Mouse (Mus musculus) hindbrain, postnatal 0 days (tissue): ENCODE data around the gene Klk1b24. TPM values are rescaled to one million over a fixed set of nuclear protein-coding genes. Genes with fewer than 3 reads are reported as not detected.

Source experiments
- ATAC-seq: fragments of 200-750 bp; cut with Nextera tagmentation; 2 replicates; pipeline ENCODE4 v1.8.0; 2017; ENCODE audit warnings: mild to moderate bottlenecking, moderate TSS enrichment, moderate library complexity
- DNase-seq: peaks from one replicate; pipeline ENCODE4 v3.0.0-alpha.2; 2015; ENCODE audit warnings: low spot score
- H3K27ac ChIP-seq: fragments of 300-500 bp; sonication (generic); 2 replicates; pipeline ENCODE4 v1.5.1; 2014; ENCODE audit warnings: mild to moderate bottlenecking
- H3K27me3 ChIP-seq: fragments of 300-500 bp; sonication (generic); 2 replicates; pipeline ENCODE4 v1.6.1; 2014; ENCODE audit warnings: low read length, mixed read lengths; ENCODE audit not compliant: insufficient read depth
- H3K36me3 ChIP-seq: fragments of 300-500 bp; sonication (generic); 2 replicates; pipeline ENCODE4 v1.6.1; 2014; ENCODE audit warnings: low read length, mixed read lengths; ENCODE audit not compliant: insufficient read depth
- H3K4me1 ChIP-seq: fragments of 300-500 bp; sonication (generic); 2 replicates; pipeline ENCODE4 v1.6.1; 2014; ENCODE audit warnings: antibody characterized with exemption, low read length, mixed read lengths; ENCODE audit not compliant: insufficient read depth
- H3K4me2 ChIP-seq: fragments of 300-500 bp; sonication (generic); 2 replicates; pipeline ENCODE4 v1.6.1; 2014; ENCODE audit warnings: low read depth, mild to moderate bottlenecking, low read length, moderate library complexity, mixed read lengths
- H3K4me3 ChIP-seq: fragments of 300-500 bp; sonication (generic); 2 replicates; pipeline ENCODE4 v1.5.1; 2014; ENCODE audit warnings: low read length
- H3K9ac ChIP-seq: fragments of 300-500 bp; sonication (generic); replicated peaks from 2 replicates; pipeline ENCODE4 v1.6.1; 2014; ENCODE audit warnings: mild to moderate bottlenecking, low read length, moderate library complexity, mixed read lengths
- H3K9me3 ChIP-seq: fragments of 300-500 bp; sonication (generic); 2 replicates; pipeline ENCODE4 v1.6.1; 2016; ENCODE audit warnings: low read length, mixed read lengths
- CTCF ChIP-seq: IDR thresholded peaks from 2 replicates; pipeline ENCODE4 v1.5.1; 2016; ENCODE audit warnings: antibody characterized with exemption, control low read depth, low read depth
- WGBS: fragments of 180-500 bp; shearing (Covaris S2); extraction: QIAGEN DNeasy Blood & Tissue Kit; methylation state at CpG from one replicate; pipeline ENCODE4 v1.1.7; 2014; 5-methylcytosine and 5-hydroxymethylcytosine counted together
- polyA plus RNA-seq: library from polyadenylated mRNA; unstranded; fragments of >200 nt; fragmentation: Nextera tagmentation; extraction: Ambion mirVana; gene quantifications from 2 replicates; pipeline ENCODE4 v1.2.1, GENCODE M21; 2015
- total RNA-seq: library from RNA; depleted of rRNA; stranded (reverse); fragments of >200 nt; gene quantifications from 2 replicates; pipeline ENCODE4 v1.2.3, GENCODE M21; 2014; rRNA removed

The Klk1b24 gene
- total and polyA plus RNA-seq, 2 experiments from 2014 or later = not detected

DNA sequence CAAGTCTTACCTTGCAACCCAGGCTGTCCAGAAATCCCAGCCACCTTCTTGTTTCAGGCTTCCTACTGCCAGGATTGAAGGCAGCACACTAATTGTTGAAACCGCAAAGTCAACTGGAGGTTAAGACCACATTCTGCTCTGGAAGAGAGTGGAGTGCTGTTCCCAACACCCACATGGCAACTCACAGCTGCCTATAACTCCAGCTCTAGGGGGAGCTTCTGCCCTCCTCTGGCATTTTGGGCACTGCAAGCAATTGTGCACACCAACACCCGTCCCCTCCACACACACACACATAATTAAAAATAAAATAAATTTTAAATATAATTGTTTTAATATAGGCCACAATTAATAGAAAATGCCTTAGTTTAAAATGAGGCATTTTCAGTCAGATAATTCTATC is 53.1 kb downstream of the Klk1b24 start:
- no peak for TF ChIP-seq CTCF
- H3K9ac ChIP-seq = no peak overlapping the region
- no peaks in the 10 kb centered on the region for H3K9me3 ChIP-seq
- peaks cover 4% of the 10 kb centered on the region; the same call in 1 of the 2 replicates for H3K4me1 ChIP-seq
- 72% methylated on average over 2 of the region's 2 CpGs for WGBS
- H3K36me3 ChIP-seq = no peaks in the 10 kb centered on the region
- DNase-seq = no peak
- no peak overlapping the region for H3K27ac ChIP-seq
- H3K27me3 ChIP-seq = no peaks in the 10 kb centered on the region
- H3K4me2 ChIP-seq = no peak overlapping the region
- no peak overlapping the region for H3K4me3 ChIP-seq
- ATAC-seq = no peak

Other genes with a start within 250 kb of the Klk1b24 start
- not detected in 2 replicates for gene Klk1b8, start 237.6 kb upstream of the Klk1b24 start, total RNA-seq
- 0.18 TPM in 1 of 2 replicates, not detected in the other for gene Klk1b8, start 237.6 kb upstream of the Klk1b24 start, polyA plus RNA-seq
- gene Klk1b1, start 221.5 kb upstream of the Klk1b24 start, total RNA-seq = not detected in 2 replicates
- not detected in 2 replicates for gene Klk1b1, start 221.5 kb upstream of the Klk1b24 start, polyA plus RNA-seq
- gene Klk1b9, start 212.2 kb upstream of the Klk1b24 start, total RNA-seq = not detected in 2 replicates
- not detected in 2 replicates for gene Klk1b9, start 212.2 kb upstream of the Klk1b24 start, polyA plus RNA-seq
- gene Klk1b11, start 192.4 kb upstream of the Klk1b24 start, total RNA-seq = not detected in 2 replicates
- gene Klk1b11, start 192.4 kb upstream of the Klk1b24 start, polyA plus RNA-seq = not detected in 2 replicates
- gene Klk1b26, start 176.1 kb upstream of the Klk1b24 start, total RNA-seq = 0.54 TPM in 1 of 2 replicates, not detected in the other
- not detected in 2 replicates for gene Klk1b26, start 176.1 kb upstream of the Klk1b24 start, polyA plus RNA-seq
- gene Klk1b27, start 135.9 kb upstream of the Klk1b24 start, total RNA-seq = not detected in 2 replicates
- gene Klk1b27, start 135.9 kb upstream of the Klk1b24 start, polyA plus RNA-seq = 0.28 TPM in 1 of 2 replicates, not detected in the other
- gene Klk1b21, start 85.9 kb upstream of the Klk1b24 start, total RNA-seq = not detected in 2 replicates
- not detected in 2 replicates for gene Klk1b21, start 85.9 kb upstream of the Klk1b24 start, polyA plus RNA-seq
- not detected in 2 replicates for gene Klk1b22, start 75.6 kb upstream of the Klk1b24 start, total RNA-seq
- not detected in 2 replicates for gene Klk1b22, start 75.6 kb upstream of the Klk1b24 start, polyA plus RNA-seq
- gene Klk1b16, start 51.5 kb upstream of the Klk1b24 start, total RNA-seq = not detected in 2 replicates
- not detected in 2 replicates for gene Klk1b16, start 51.5 kb upstream of the Klk1b24 start, polyA plus RNA-seq
- not detected in 2 replicates for gene Klk1b3, start 10.0 kb downstream of the Klk1b24 start, total RNA-seq
- not detected in 2 replicates for gene Klk1b3, start 10.0 kb downstream of the Klk1b24 start, polyA plus RNA-seq
- not detected in 2 replicates for gene Klk1b4, start 19.2 kb downstream of the Klk1b24 start, total RNA-seq
- gene Klk1b4, start 19.2 kb downstream of the Klk1b24 start, polyA plus RNA-seq = not detected in 2 replicates
- gene Klk1b5, start 27.7 kb downstream of the Klk1b24 start, total RNA-seq = not detected in 2 replicates
- not detected in 2 replicates for gene Klk1b5, start 27.7 kb downstream of the Klk1b24 start, polyA plus RNA-seq
- not detected in 2 replicates for gene Klk1, start 37.1 kb downstream of the Klk1b24 start, total RNA-seq
- gene Klk1, start 37.1 kb downstream of the Klk1b24 start, polyA plus RNA-seq = not detected in 2 replicates
- gene Gm36864, start 47.9 kb downstream of the Klk1b24 start, total RNA-seq = not detected in 2 replicates
- not detected in 2 replicates for gene Gm36864, start 47.9 kb downstream of the Klk1b24 start, polyA plus RNA-seq
- gene 1700028J19Rik, start 58.5 kb downstream of the Klk1b24 start, total RNA-seq = 1.2 TPM in 1 of 2 replicates, not detected in the other
- 1.6 TPM in 2 replicates for gene 1700028J19Rik, start 58.5 kb downstream of the Klk1b24 start, polyA plus RNA-seq
- 340 and 409 TPM in 2 replicates for gene 2410002F23Rik, start 58.5 kb downstream of the Klk1b24 start, total RNA-seq
- 239 TPM in 2 replicates for gene 2410002F23Rik, start 58.5 kb downstream of the Klk1b24 start, polyA plus RNA-seq
- not detected in 2 replicates for gene Acp4, start 69.1 kb downstream of the Klk1b24 start, total RNA-seq
- gene Acp4, start 69.1 kb downstream of the Klk1b24 start, polyA plus RNA-seq = 0.13 TPM in 1 of 2 replicates, not detected in the other
- not detected in 2 replicates for gene Gm15517, start 73.2 kb downstream of the Klk1b24 start, total RNA-seq
- not detected in 2 replicates for gene Gm15517, start 73.2 kb downstream of the Klk1b24 start, polyA plus RNA-seq
- 3.3 and 5.9 TPM in 2 replicates for gene Clec11a, start 118.7 kb downstream of the Klk1b24 start, total RNA-seq
- gene Clec11a, start 118.7 kb downstream of the Klk1b24 start, polyA plus RNA-seq = 4.4 and 4.5 TPM in 2 replicates
- gene Shank1, start 122.0 kb downstream of the Klk1b24 start, total RNA-seq = 39.0 and 41.8 TPM in 2 replicates
- 36.3 and 36.6 TPM in 2 replicates for gene Shank1, start 122.0 kb downstream of the Klk1b24 start, polyA plus RNA-seq
- 130 and 154 TPM in 2 replicates for gene Syt3, start 195.9 kb downstream of the Klk1b24 start, total RNA-seq
- 73.7 and 79.2 TPM in 2 replicates for gene Syt3, start 195.9 kb downstream of the Klk1b24 start, polyA plus RNA-seq
- gene 1700008O03Rik, start 197.6 kb downstream of the Klk1b24 start, total RNA-seq = 1.4 and 2.3 TPM in 2 replicates
- gene 1700008O03Rik, start 197.6 kb downstream of the Klk1b24 start, polyA plus RNA-seq = 3.3 and 3.6 TPM in 2 replicates
- 562 and 663 TPM in 2 replicates for gene Lrrc4b, start 240.8 kb downstream of the Klk1b24 start, total RNA-seq
- 19.6 and 22.7 TPM in 2 replicates for gene Lrrc4b, start 240.8 kb downstream of the Klk1b24 start, polyA plus RNA-seq